Mouse (Mus musculus) small intestine, adult 2 months (tissue): ENCODE results near the gene Rab11fip3. TPM values are rescaled to one million over a fixed set of nuclear protein-coding genes. Genes with fewer than 3 reads are reported as not detected.

Experiments
- H3K27ac ChIP-seq: fragments of 200-500 bp; 2 replicates; pipeline ENCODE4 v1.5.1; 2012; ENCODE audit warnings: low read depth, low read length, control low read depth, inconsistent platforms; ENCODE audit not compliant: insufficient read depth
- H3K27me3 ChIP-seq: fragments of 200-500 bp; 2 replicates; pipeline ENCODE4 v1.6.1; 2012; ENCODE audit warnings: mild to moderate bottlenecking, moderate library complexity, low read length, inconsistent platforms; ENCODE audit not compliant: control insufficient read depth, insufficient read depth
- H3K36me3 ChIP-seq: fragments of 200-500 bp; 2 replicates; pipeline ENCODE4 v1.6.1; 2012; ENCODE audit warnings: mild to moderate bottlenecking, low read length, control low read depth, inconsistent platforms; ENCODE audit not compliant: control insufficient read depth, insufficient read depth
- H3K4me1 ChIP-seq: fragments of 200-500 bp; 2 replicates; pipeline ENCODE4 v1.6.1; 2012; ENCODE audit warnings: low read length, inconsistent platforms, mixed read lengths; ENCODE audit not compliant: control insufficient read depth, insufficient read depth, insufficient read length
- H3K4me3 ChIP-seq: fragments of 200-500 bp; 2 replicates; pipeline ENCODE4 v1.5.1; 2012; ENCODE audit warnings: low read depth, mild to moderate bottlenecking, control low read depth, inconsistent platforms, low read length, moderate library complexity
- CTCF ChIP-seq: fragments of 200-500 bp; IDR thresholded peaks from 2 replicates; pipeline ENCODE4 v1.5.1; 2012; ENCODE audit warnings: low read depth, mild to moderate bottlenecking, control low read depth, inconsistent platforms, low read length, moderate library complexity, mixed read lengths; ENCODE audit not compliant: insufficient replicate concordance, insufficient read length; ENCODE audit errors: extremely low read depth
- POLR2A ChIP-seq: fragments of 200-500 bp; IDR thresholded peaks from 2 replicates; pipeline ENCODE4 v1.6.1; 2012; ENCODE audit warnings: low read depth, mild to moderate bottlenecking, control low read depth, inconsistent platforms, low read length, moderate library complexity
- WGBS: fragments of 180-500 bp; shearing (Covaris S2); methylation state at CpG from one replicate; pipeline ENCODE4 v1.1.7; 2018; 5-methylcytosine and 5-hydroxymethylcytosine counted together
- polyA plus RNA-seq: library from polyadenylated mRNA; depleted of rRNA; stranded (reverse); fragments of >200 nt; gene quantifications from 2 replicates; pipeline ENCODE4 v1.2.3, GENCODE M21; 2012

Rab11fip3 gene
- polyA plus RNA-seq, 1 experiment: 116 TPM

DNA sequence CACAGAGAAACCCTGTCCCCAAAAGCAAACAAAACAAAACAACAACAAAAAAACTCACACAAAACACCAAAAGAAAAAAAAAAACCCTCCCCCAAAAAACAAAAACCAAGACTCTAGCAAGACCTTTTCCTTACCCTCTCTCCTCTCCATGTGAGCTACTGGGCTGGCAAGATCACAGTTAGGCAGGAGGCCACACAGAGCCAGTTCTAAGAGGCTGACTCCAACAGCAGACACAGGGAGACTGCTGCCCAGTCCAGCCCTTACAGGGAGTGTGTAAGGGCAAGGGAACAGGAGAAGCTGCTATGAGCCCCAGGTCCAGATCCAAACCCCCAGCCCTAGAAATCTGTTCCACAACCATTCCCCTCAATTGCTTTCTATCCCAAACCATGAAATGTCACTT lies 61.0 kb downstream of the Rab11fip3 start:
- Histone ChIP-seq H3K27me3 (no peaks in the 10 kb centered on the region), H3K4me1 (peaks cover 35% of the 10 kb centered on the region), H3K27ac (no peak overlapping the region), H3K36me3 (0 out of 2 replicates have a peak, but pooled peaks cover 2% of the 10 kb centered on the region), H3K4me3 (no peak overlapping the region)
- TF ChIP-seq CTCF: no peak
- TF ChIP-seq POLR2A: no peak

DNA sequence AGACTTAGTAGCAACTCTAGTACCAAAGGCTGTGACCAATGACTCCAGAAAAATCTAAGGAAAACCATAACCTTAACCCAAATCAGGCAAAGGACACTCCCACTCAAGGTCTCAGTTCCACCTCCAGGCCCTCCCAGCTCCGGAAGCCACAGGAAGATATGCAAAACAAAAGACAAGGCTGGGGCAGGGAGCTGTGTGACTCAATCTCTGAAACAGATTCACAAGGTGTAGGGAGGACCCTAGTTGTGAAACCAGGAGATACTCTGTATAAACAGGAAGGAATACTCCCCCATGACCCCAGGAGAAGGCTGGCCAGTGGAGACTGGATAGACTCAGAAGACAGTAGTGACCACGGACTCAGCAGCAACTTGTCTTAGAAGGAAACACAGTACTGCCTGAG lies 61.7 kb downstream of the Rab11fip3 start:
- Histone ChIP-seq H3K36me3 (no peaks in the 10 kb centered on the region), H3K27me3 (no peaks in the 10 kb centered on the region), H3K4me1 (peaks cover 35% of the 10 kb centered on the region), H3K4me3 (no peak overlapping the region), H3K27ac (no peak overlapping the region)
- WGBS: 63% methylated on average over 2 of the region's 2 CpGs
- TF ChIP-seq CTCF: no peak
- TF ChIP-seq POLR2A: no peak

DNA sequence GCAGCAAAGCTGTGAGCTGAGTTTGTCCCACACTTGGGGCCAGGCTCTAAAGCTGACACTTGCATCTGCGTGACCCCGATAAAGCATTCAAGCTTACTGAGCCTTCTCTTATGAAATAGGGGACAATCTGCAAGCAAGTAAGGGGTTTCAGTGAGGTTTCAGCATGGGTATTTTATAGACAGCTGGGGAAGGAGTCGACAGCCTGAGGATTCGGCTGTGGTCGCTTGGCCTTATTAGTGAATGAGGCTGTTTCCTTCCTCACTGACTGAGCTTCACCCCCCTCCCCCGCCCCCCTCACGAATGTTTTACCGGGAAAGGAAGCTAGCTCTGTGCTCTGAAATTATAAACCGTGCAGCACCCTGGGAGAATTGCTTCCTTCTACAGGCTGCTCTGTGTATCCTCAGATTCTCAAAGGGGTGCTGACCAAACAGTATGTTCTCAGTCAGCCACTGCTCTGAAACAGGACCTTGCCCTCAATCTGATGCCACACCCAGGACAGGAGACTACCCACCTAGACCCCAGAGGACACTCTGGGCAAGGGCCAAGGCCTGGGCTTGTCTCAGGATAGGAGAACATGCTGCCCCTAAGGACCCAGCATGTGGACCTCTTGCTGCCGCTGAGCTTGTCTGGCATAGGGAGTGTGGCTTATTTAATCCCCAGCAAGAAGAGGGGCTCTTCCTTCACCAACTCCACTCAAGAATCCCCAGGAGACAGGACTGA lies 63.5 kb downstream of the Rab11fip3 start:
- Histone ChIP-seq H3K4me1 (peaks cover 29% of the 10 kb centered on the region), H3K27me3 (no peaks in the 10 kb centered on the region), H3K4me3 (no peak overlapping the region), H3K36me3 (no peaks in the 10 kb centered on the region; the same call in 1 of the 2 replicates), H3K27ac (peak overlapping the region; percentile 61)
- TF ChIP-seq POLR2A (no peak), CTCF (no peak)
- WGBS: 59% methylated on average over 10 of the region's 10 CpGs

DNA sequence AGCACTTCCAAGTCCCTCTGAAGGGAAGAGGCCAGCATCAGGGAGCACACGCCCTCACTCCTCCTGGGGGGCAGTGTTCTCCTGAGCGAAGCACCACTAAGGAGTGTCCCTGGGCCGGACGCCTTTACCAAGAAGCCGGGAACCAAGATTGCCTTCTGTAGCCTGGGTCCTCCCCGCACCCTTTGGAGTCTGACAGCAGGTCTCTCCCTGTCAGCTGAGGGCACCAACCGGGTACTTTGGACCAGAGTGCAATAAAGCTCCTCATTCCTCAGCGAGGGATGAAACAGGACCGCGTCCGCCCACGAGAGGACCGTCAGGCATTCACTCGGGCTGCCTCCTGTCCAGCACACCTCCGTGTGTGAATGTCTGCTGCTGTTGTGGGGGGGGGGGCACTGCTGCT lies 64.6 kb downstream of the Rab11fip3 start:
- Histone ChIP-seq H3K4me3 (peak overlapping the region; percentile 67), H3K27ac (peak overlapping the region; percentile 96), H3K36me3 (no peaks in the 10 kb centered on the region; the same call in 1 of the 2 replicates), H3K4me1 (peaks cover 24% of the 10 kb centered on the region), H3K27me3 (no peaks in the 10 kb centered on the region)
- 29% methylated on average over 15 of the region's 15 CpGs for WGBS
- TF ChIP-seq POLR2A (peak; percentile 73; the same call in 1 of the 2 replicates), CTCF (no peak)

DNA sequence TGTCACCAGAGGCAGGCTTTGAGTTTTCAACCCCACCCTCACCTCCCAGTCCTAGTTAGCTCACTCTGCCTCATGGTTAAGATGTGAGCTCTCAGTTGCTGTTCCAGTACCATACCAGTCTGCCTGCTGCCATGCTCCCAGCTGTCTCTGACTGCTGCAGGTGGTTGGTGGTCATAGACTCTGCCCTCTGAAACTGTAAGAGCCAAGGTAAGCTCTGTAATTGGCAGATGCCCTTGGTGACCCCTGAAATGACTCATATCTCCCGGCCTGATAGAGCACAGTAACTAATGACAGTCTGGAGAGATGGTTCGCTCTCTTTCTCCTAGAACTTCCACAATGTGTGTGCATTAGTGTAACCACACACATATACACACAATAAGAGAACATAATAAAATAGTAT lies 65.5 kb downstream of the Rab11fip3 start:
- Histone ChIP-seq H3K36me3 (no peaks in the 10 kb centered on the region; the same call in 1 of the 2 replicates), H3K4me3 (peak overlapping the region; percentile 63), H3K27ac (peak overlapping the region; percentile 96), H3K4me1 (peaks cover 22% of the 10 kb centered on the region), H3K27me3 (no peaks in the 10 kb centered on the region)
- 35% methylated on average over 2 of the region's 2 CpGs for WGBS
- TF ChIP-seq CTCF (no peak), POLR2A (peak; percentile 25; the same call in 1 of the 2 replicates)

DNA sequence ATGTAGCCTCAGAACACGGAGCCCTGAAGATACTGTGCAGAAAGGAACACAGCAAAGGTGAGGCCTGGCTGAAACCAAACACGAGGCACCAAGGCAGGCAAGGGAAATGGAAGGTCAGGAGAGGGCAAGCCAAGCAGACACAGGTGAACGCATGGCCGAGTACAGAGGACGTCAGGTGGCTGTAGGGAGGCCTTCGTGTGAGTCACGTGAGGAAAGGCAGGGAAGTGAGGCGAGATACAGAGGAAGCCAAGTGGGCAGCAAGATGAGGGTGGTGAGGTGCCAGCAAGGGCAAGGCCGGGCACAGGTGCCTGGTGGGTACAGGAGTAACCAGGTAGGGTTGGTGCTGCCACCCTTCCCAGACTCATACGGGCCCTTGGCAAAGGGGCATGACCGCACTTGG lies 70.9 kb downstream of the Rab11fip3 start:
- H3K4me3 ChIP-seq: no peak overlapping the region
- no peak for TF ChIP-seq CTCF
- TF ChIP-seq POLR2A: no peak
- peaks cover 19% of the 10 kb centered on the region for H3K36me3 ChIP-seq
- no peaks in the 10 kb centered on the region for H3K27me3 ChIP-seq
- peaks cover 9% of the 10 kb centered on the region; the same call in 1 of the 2 replicates for H3K4me1 ChIP-seq
- no peak overlapping the region for H3K27ac ChIP-seq
- 90% methylated on average over 11 of the region's 11 CpGs for WGBS

DNA sequence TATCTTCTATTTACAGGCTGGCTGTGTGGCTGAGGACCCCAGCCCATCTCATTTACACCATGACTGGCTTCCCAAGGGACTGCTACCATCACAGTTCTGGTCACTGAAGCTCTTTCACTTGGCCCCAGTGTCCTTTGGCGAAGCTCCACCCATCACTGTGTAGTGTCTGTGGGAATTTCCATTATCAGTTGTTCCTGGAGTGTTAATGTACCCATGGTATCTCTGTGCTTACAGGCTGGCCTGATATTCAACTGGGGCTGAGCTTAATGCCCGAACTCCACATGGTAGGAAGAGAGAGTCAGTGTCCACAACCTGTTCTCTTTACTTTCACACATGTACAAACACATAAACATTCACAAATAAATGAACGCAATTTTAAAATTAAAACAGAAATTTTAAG lies 75.9 kb downstream of the Rab11fip3 start:
- H3K4me1 ChIP-seq: peaks cover 4% of the 10 kb centered on the region; the same call in 1 of the 2 replicates
- no peaks in the 10 kb centered on the region for H3K27me3 ChIP-seq
- H3K27ac ChIP-seq: no peak overlapping the region
- no peak overlapping the region for H3K4me3 ChIP-seq
- WGBS: 80% methylated on average over 3 of the region's 3 CpGs
- H3K36me3 ChIP-seq: peaks cover 51% of the 10 kb centered on the region
- TF ChIP-seq POLR2A (no peak), CTCF (no peak)
